Mouse (Mus musculus): ENCODE measurements at regions not wholly inside any gene's neighbourhood (a gene's known extent, or its start where the extent isn't known, plus 50 kb on each side); places are given as distances from the start of the nearest gene placed in this dataset.

- no peak overlapping the region for H3K4me3 ChIP-seq
- no peak for DNase-seq
- no peak for TF ChIP-seq CTCF (IDR thresholded peaks at IDR 0.05)
- intact Hi-C loops (cut with DNase I) = no loop called here
- H3K27ac ChIP-seq = no peak overlapping the region
Observed at GRCm38 (mm10) chr3:78674529-78675187, 611.7 kb downstream of the Rapgef2 start.

GRCm38 (mm10) chr3:78668050-78668449 lies 618.3 kb downstream of the Rapgef2 start:
- H3K4me3 ChIP-seq = no peak overlapping the region
- no peak for DNase-seq
- TF ChIP-seq CTCF (IDR thresholded peaks at IDR 0.05) = no peak
- intact Hi-C loops (cut with DNase I) = no loop called here
- H3K27ac ChIP-seq = no peak overlapping the region

- intact Hi-C loops (cut with DNase I) = no loop called here
- no peak for TF ChIP-seq CTCF (IDR thresholded peaks at IDR 0.05)
- DNase-seq = no peak
Observed at GRCm38 (mm10) chr3:78667374-78668023, 618.8 kb downstream of the Rapgef2 start.

GRCm38 (mm10) chr3:78648115-78648514 lies 638.2 kb downstream of the Rapgef2 start:
- intact Hi-C loops (cut with DNase I) = no loop called here
- Histone ChIP-seq H3K27ac (no peak overlapping the region), H3K4me3 (no peak overlapping the region)
- no peak for TF ChIP-seq CTCF (IDR thresholded peaks at IDR 0.05)
- no peak for DNase-seq

More at GRCm38 (mm10) chr3:78667374-78668023, 618.8 kb downstream of the Rapgef2 start:
- Histone ChIP-seq H3K27ac (no peak overlapping the region), H3K4me3 (no peak overlapping the region)

- intact Hi-C loops (cut with DNase I) = no loop called here
- DNase-seq = no peak
- no peak for TF ChIP-seq CTCF (IDR thresholded peaks at IDR 0.05)
- Histone ChIP-seq H3K27ac (no peak overlapping the region), H3K4me3 (no peak overlapping the region)
Observed at GRCm38 (mm10) chr3:78635386-78635785, 650.9 kb downstream of the Rapgef2 start.

GRCm38 (mm10) chr3:78618900-78619299 lies 667.4 kb downstream of the Rapgef2 start:
- TF ChIP-seq CTCF (IDR thresholded peaks at IDR 0.05) = peak; percentile 63
- intact Hi-C loops (cut with DNase I) = no loop called here
- no peak overlapping the region for H3K27ac ChIP-seq
- no peak overlapping the region for H3K4me3 ChIP-seq
- peak; percentile 63 for DNase-seq

- no peak for TF ChIP-seq CTCF (IDR thresholded peaks at IDR 0.05)
- Histone ChIP-seq H3K4me3 (no peak overlapping the region), H3K27ac (no peak overlapping the region)
- DNase-seq = no peak
- intact Hi-C loops (cut with DNase I) = no loop called here
Observed at GRCm38 (mm10) chr3:78594718-78595236, 691.5 kb downstream of the Rapgef2 start.

- Histone ChIP-seq H3K4me3 (no peak overlapping the region), H3K27ac (no peak overlapping the region)
- no peak for DNase-seq
- TF ChIP-seq CTCF (IDR thresholded peaks at IDR 0.05) = no peak
- intact Hi-C loops (cut with DNase I) = no loop called here
Observed at GRCm38 (mm10) chr3:78594305-78594704, 692.0 kb downstream of the Rapgef2 start.

GRCm38 (mm10) chr3:78586639-78587038 lies 699.7 kb downstream of the Rapgef2 start:
- Histone ChIP-seq H3K4me3 (no peak overlapping the region), H3K27ac (no peak overlapping the region)
- no peak for DNase-seq
- intact Hi-C loops (cut with DNase I) = no loop called here
- TF ChIP-seq CTCF (IDR thresholded peaks at IDR 0.05) = no peak

- no peak for DNase-seq
- TF ChIP-seq CTCF (IDR thresholded peaks at IDR 0.05) = no peak; the same call in 1 of the 2 replicates
- intact Hi-C loops (cut with DNase I) = no loop called here
Observed at GRCm38 (mm10) chr3:78581868-78582267, 704.4 kb downstream of the Rapgef2 start.

GRCm38 (mm10) chr3:78581100-78581499 lies 705.2 kb downstream of the Rapgef2 start:
- no peak for TF ChIP-seq CTCF (IDR thresholded peaks at IDR 0.05)
- no peak overlapping the region for H3K27ac ChIP-seq
- intact Hi-C loops (cut with DNase I) = no loop called here
- DNase-seq = no peak
- H3K4me3 ChIP-seq = no peak overlapping the region

More at GRCm38 (mm10) chr3:78581868-78582267, 704.4 kb downstream of the Rapgef2 start:
- no peak overlapping the region for H3K27ac ChIP-seq
- H3K4me3 ChIP-seq = no peak overlapping the region

GRCm38 (mm10) chr3:78575667-78576464 lies 710.5 kb downstream of the Rapgef2 start:
- no peak overlapping the region for H3K4me3 ChIP-seq

GRCm38 (mm10) chr3:78574807-78575206 lies 711.5 kb downstream of the Rapgef2 start:
- DNase-seq = no peak
- H3K4me3 ChIP-seq = no peak overlapping the region
- intact Hi-C loops (cut with DNase I) = no loop called here
- no peak for TF ChIP-seq CTCF (IDR thresholded peaks at IDR 0.05)
- H3K27ac ChIP-seq = no peak overlapping the region

More at GRCm38 (mm10) chr3:78575667-78576464, 710.5 kb downstream of the Rapgef2 start:
- DNase-seq = no peak
- TF ChIP-seq CTCF (IDR thresholded peaks at IDR 0.05) = no peak
- H3K27ac ChIP-seq = no peak overlapping the region
- intact Hi-C loops (cut with DNase I) = no loop called here

All from gastrocnemius, adult 2 months (tissue).